Mouse (Mus musculus): Measurements from ENCODE around the gene Olfr543. TPM values are rescaled to one million over a fixed set of nuclear protein-coding genes. Genes with fewer than 3 reads are reported as not detected.

Olfr543 gene
- total and polyA plus RNA-seq, 3 experiments = 0.12 to 0.61 TPM; not detected in 1

DNA sequence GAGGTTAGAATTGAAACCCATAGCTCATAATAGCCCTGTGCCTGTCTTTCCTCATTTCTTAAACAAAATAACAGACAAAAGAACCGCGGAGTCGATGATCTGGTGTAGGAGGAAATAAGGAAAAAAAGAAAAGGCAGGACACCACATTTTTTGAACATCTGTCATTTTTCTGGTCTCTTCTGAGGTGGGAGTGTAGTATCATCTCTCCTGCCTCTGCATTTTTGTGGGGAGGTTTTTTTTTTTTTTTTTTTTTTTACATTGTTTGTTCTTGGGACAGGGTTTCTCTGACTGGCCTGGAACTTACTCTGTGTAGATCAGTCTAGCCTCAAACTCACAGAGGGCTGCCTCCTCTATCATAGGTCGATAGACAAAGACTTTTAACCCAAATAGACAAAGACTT, 39.0 kb downstream of the Olfr543 start:
- peaks cover 8 to 20% of the 10 kb centered on the region in 2 experiments for H3K4me1 ChIP-seq (ENCODE audit: control insufficient read depth in 1 of 2, insufficient read depth in 2 of 2, low read length in 2 of 2)
- H3K4me3 ChIP-seq (ENCODE audit: control insufficient read depth in 1 of 2, insufficient read depth in 1 of 2, low read depth in 2 of 2, low read length in 2 of 2) = peak overlapping the region; percentile 49 to 99
- peaks cover 31% of the 10 kb centered on the region for H3K79me2 ChIP-seq (ENCODE audit: control insufficient read depth, insufficient read depth, low read length, poor library complexity)
- H3K27me3 ChIP-seq (ENCODE audit: control insufficient read depth in 1 of 2, insufficient read depth in 2 of 2, low read length in 2 of 2) = no peaks in the 10 kb centered on the region
- H3K36me3 ChIP-seq (ENCODE audit: control insufficient read depth in 1 of 2, insufficient read depth in 2 of 2, low read length in 2 of 2) = peaks cover 17 to 32% of the 10 kb centered on the region in 2 experiments
- peak overlapping the region; percentile 99 for H3K9ac ChIP-seq (ENCODE audit: control insufficient read depth, low read depth, low read length, poor library complexity, severe bottlenecking)
- DNase-seq (ENCODE audit: low read depth, low spot score) = no peak
- no peaks in the 10 kb centered on the region for H3K9me3 ChIP-seq (replicated peaks; ENCODE audit: insufficient read depth, low read length)
- peak; percentile 73 for TF ChIP-seq ZNF384 (IDR thresholded peaks at IDR 0.05; ENCODE audit: low read depth, low read length)
- no peak for TF ChIP-seq POLR2AphosphoS2 (IDR thresholded peaks at IDR 0.05; ENCODE audit: low read length)
- peak; percentile 13; the same call in 1 of the 2 replicates for TF ChIP-seq MXI1 (IDR thresholded peaks at IDR 0.05; ENCODE audit: low read depth, low read length)
- H3K27ac ChIP-seq (ENCODE audit: control insufficient read depth, low read depth, low read length) = peak overlapping the region; percentile 98

GRCm38 (mm10) chr7:102441657-102442391, 39.7 kb downstream of the Olfr543 start, which contains the start of gene Rrm1:
Gene Rrm1, plus strand, starts transcription at chr7:102441695.
- peak within 1 kb of the TSS; percentile 98 for H3K27ac ChIP-seq (ENCODE audit: control insufficient read depth, low read depth, low read length)
- H3K36me3 ChIP-seq (ENCODE audit: control insufficient read depth in 1 of 2, insufficient read depth in 2 of 2, low read length in 2 of 2) = peaks cover 13 to 32% of the 10 kb centered on the region in 2 experiments
- H3K4me1 ChIP-seq (ENCODE audit: control insufficient read depth in 1 of 2, insufficient read depth in 2 of 2, low read length in 2 of 2) = peaks cover 8 to 20% of the 10 kb centered on the region in 2 experiments

More at GRCm38 (mm10) chr7:102441657-102442391, 39.7 kb downstream of the Olfr543 start, which contains the start of gene Rrm1:
- Histone ChIP-seq H3K79me2 (ENCODE audit: control insufficient read depth, insufficient read depth, low read length, poor library complexity) (peaks cover 31% of the 10 kb centered on the region), H3K9me3 (replicated peaks; ENCODE audit: insufficient read depth, low read length) (no peaks in the 10 kb centered on the region), H3K9ac (ENCODE audit: control insufficient read depth, low read depth, low read length, poor library complexity, severe bottlenecking) (peak within 1 kb of the TSS; percentile 99), H3K27me3 (ENCODE audit: control insufficient read depth in 1 of 2, insufficient read depth in 2 of 2, low read length in 2 of 2) (no peaks in the 10 kb centered on the region), H3K4me3 (ENCODE audit: control insufficient read depth in 1 of 2, insufficient read depth in 1 of 2, low read depth in 2 of 2, low read length in 2 of 2) (peak within 1 kb of the TSS; percentile 49 to 99)
- DNase-seq (ENCODE audit: low read depth, low spot score) = peak; percentile 99
- TF ChIP-seq CHD1 (IDR thresholded peaks at IDR 0.05; ENCODE audit: low read depth, low read length) (no peak), ZNF384 (IDR thresholded peaks at IDR 0.05; ENCODE audit: low read depth, low read length) (no peak), NELFE (IDR thresholded peaks at IDR 0.05; ENCODE audit: low read depth, low read length) (peak; percentile 87), POLR2AphosphoS2 (IDR thresholded peaks at IDR 0.05; ENCODE audit: low read length) (peak; percentile 80), MAFK (IDR thresholded peaks at IDR 0.05; ENCODE audit: borderline replicate concordance, low read depth, low read length) (no peak), POLR2A (IDR thresholded peaks at IDR 0.05; ENCODE audit: control insufficient read depth in 1 of 2, insufficient read depth in 1 of 2, low read depth in 1 of 2, low read length in 2 of 2, poor library complexity in 1 of 2) (peak; percentile 51 to 94; a peak in 3 of 4 replicates), TBP (IDR thresholded peaks at IDR 0.05; ENCODE audit: low read depth, low read length) (peak; percentile 82), HCFC1 (IDR thresholded peaks at IDR 0.05; ENCODE audit: low read depth, low read length) (peak; percentile 97), ELF1 (IDR thresholded peaks at IDR 0.05; ENCODE audit: low read depth, low read length) (peak; percentile 97), E2F4 (IDR thresholded peaks at IDR 0.05; ENCODE audit: borderline replicate concordance, low read depth, low read length) (peak; percentile 100), RAD21 (IDR thresholded peaks at IDR 0.05; ENCODE audit: low read depth, low read length) (no peak), ETS1 (IDR thresholded peaks at IDR 0.05; ENCODE audit: low read depth, low read length) (peak; percentile 58; the same call in 1 of the 2 replicates), USF2 (IDR thresholded peaks at IDR 0.05; ENCODE audit: borderline replicate concordance in 1 of 2, insufficient read depth in 1 of 2, low read depth in 1 of 2, low read length in 2 of 2) (no peak), MYC (IDR thresholded peaks at IDR 0.05; ENCODE audit: low read depth, low read length) (peak; percentile 94), GABPA (IDR thresholded peaks at IDR 0.05; ENCODE audit: low read depth, low read length) (no peak), NRF1 (IDR thresholded peaks at IDR 0.05; ENCODE audit: insufficient read depth, low read depth, low read length, poor library complexity, severe bottlenecking) (peak; percentile 63), ZMIZ1 (IDR thresholded peaks at IDR 0.05; ENCODE audit: low read depth, low read length) (no peak), POLR2AphosphoS5 (IDR thresholded peaks at IDR 0.05; ENCODE audit: borderline replicate concordance, low read depth, low read length) (peak; percentile 89; the same call in 1 of the 2 replicates), MXI1 (IDR thresholded peaks at IDR 0.05; ENCODE audit: low read depth, low read length) (peak; percentile 67; the same call in 1 of the 2 replicates), SMC3 (IDR thresholded peaks at IDR 0.05; ENCODE audit: low read depth, low read length) (no peak), CTCF (IDR thresholded peaks at IDR 0.05 in 2 of 3, conservative IDR thresholded peaks at IDR 0.05 in 1 of 3; ENCODE audit: control insufficient read depth in 1 of 3, insufficient read depth in 1 of 3, low read depth in 2 of 3, low read length in 3 of 3, poor library complexity in 1 of 3, severe bottlenecking in 1 of 3) (no peak), SIN3A (IDR thresholded peaks at IDR 0.05; ENCODE audit: low read length) (peak; percentile 92), KAT2A (conservative IDR thresholded peaks at IDR 0.05; ENCODE audit: low read depth, low read length) (peak; percentile 94), MYB (IDR thresholded peaks at IDR 0.05; ENCODE audit: low read depth, low read length) (peak; percentile 35; the same call in 1 of the 2 replicates), TCF12 (IDR thresholded peaks at IDR 0.05; ENCODE audit: low read depth, low read length) (no peak)

All from MEL (cell line).